Mouse (Mus musculus) ES-E14 (cell line): ENCODE measurements around the gene Csn1s1. TPM values are rescaled to one million over a fixed set of nuclear protein-coding genes. Genes with fewer than 3 reads are reported as not detected.
A peak's percentile ranks its signal among the peaks of the same experiment; 100 is the strongest.

Experiments used
- DNase-seq: peaks from one replicate; pipeline ENCODE4 v3.0.0-alpha.2; 2013; ENCODE audit warnings: low read depth, low spot score
- H3K27ac ChIP-seq: 2 replicates; pipeline ENCODE4 v1.5.1; 2012; ENCODE audit warnings: low read depth, mild to moderate bottlenecking, low read length, moderate library complexity, mixed read lengths; ENCODE audit not compliant: poor library complexity, insufficient read depth, severe bottlenecking
- H3K36me3 ChIP-seq: 2 replicates; pipeline ENCODE4 v1.6.1; 2012; ENCODE audit warnings: mild to moderate bottlenecking, low read length, moderate library complexity, mixed read lengths; ENCODE audit not compliant: control insufficient read depth, poor library complexity, insufficient read depth, severe bottlenecking
- H3K4me1 ChIP-seq, 2 experiments: fragments of 150-350 bp in 1 of 2; sonication (generic) in 1 of 2; 2 replicates each; pipeline ENCODE4 v1.6.1; 2012; ENCODE audit warnings: low read length in 2 of 2, mild to moderate bottlenecking in 1 of 2, mixed read lengths in 1 of 2; ENCODE audit not compliant: control insufficient read depth in 2 of 2, insufficient read depth in 2 of 2, poor library complexity in 1 of 2
- H3K4me3 ChIP-seq, 2 experiments: fragments of 150-350 bp in 1 of 2; sonication (generic) in 1 of 2; 2 replicates each; pipeline ENCODE4 v1.5.1; 2012; ENCODE audit warnings: low read length in 2 of 2, low read depth in 1 of 2, mild to moderate bottlenecking in 1 of 2, mixed read lengths in 1 of 2; ENCODE audit not compliant: insufficient read depth in 1 of 2, poor library complexity in 1 of 2, severe bottlenecking in 1 of 2
- H3K9ac ChIP-seq: 2 replicates; pipeline ENCODE4 v1.6.1; 2012; ENCODE audit warnings: low read depth, mild to moderate bottlenecking, low read length, mixed read lengths; ENCODE audit not compliant: poor library complexity, insufficient read depth, severe bottlenecking
- H3K9me3 ChIP-seq: fragments of 150-350 bp; sonication (generic); 2 replicates; pipeline ENCODE4 v1.6.1; 2012; ENCODE audit warnings: low read depth, mild to moderate bottlenecking, low read length; ENCODE audit not compliant: control insufficient read depth, insufficient read depth
- CHD2 ChIP-seq: IDR thresholded peaks from 2 replicates; pipeline ENCODE4 v1.6.1; 2014; ENCODE audit warnings: mild to moderate bottlenecking, low read depth, low read length, inconsistent platforms
- HCFC1 ChIP-seq: IDR thresholded peaks from 2 replicates; pipeline ENCODE4 v1.6.1; 2012; ENCODE audit warnings: low read length, inconsistent platforms, borderline replicate concordance; ENCODE audit not compliant: insufficient read depth
- MAFK ChIP-seq: IDR thresholded peaks from 2 replicates; pipeline ENCODE4 v1.6.1; 2014; ENCODE audit warnings: mild to moderate bottlenecking, low read depth, low read length, inconsistent platforms; ENCODE audit not compliant: insufficient read depth
- ZC3H11A ChIP-seq: IDR thresholded peaks from 2 replicates; pipeline ENCODE4 v1.6.1; 2012; ENCODE audit warnings: low read depth, mild to moderate bottlenecking, inconsistent platforms, low read length, borderline replicate concordance
- ZNF384 ChIP-seq: IDR thresholded peaks from 2 replicates; pipeline ENCODE4 v1.6.1; 2012; ENCODE audit warnings: low read depth, low read length, inconsistent platforms
- in situ Hi-C, 2 experiments: fragments of 600-800 bp; cut with MboI; formaldehyde crosslinking; loops; one replicate each; pipeline ENCODE4 v1.15.1; 2025; ENCODE audit warnings: low sequenced_read_pairs in 2 of 2, inconsistent platforms in 1 of 2; ENCODE audit not compliant: unreplicated experiment in 2 of 2
- total RNA-seq: library from RNA; depleted of rRNA; stranded (reverse); fragments of 300-350 nt; gene quantifications from 2 replicates; pipeline ENCODE4 v1.2.3, GENCODE M21; 2012; rRNA removed

Gene Csn1s1
- total RNA-seq, result not detected in 2 replicates

GRCm38 (mm10) chr5:87665908-87666307, at the start of gene Csn1s1:
Gene Csn1s1, plus strand, starts transcription at chr5:87666208.
- Histone ChIP-seq H3K27ac (no peak within 1 kb of the TSS), H3K4me1 (no peaks in the 10 kb centered on the region), H3K9me3 (no peaks in the 10 kb centered on the region), H3K4me3 (no peak within 1 kb of the TSS), H3K36me3 (no peaks in the 10 kb centered on the region), H3K9ac (no peak within 1 kb of the TSS)
- DNase-seq, result no peak
- in situ Hi-C loops, result no loop called here
- TF ChIP-seq ZNF384, result no peak
- no peak for TF ChIP-seq MAFK

DNA sequence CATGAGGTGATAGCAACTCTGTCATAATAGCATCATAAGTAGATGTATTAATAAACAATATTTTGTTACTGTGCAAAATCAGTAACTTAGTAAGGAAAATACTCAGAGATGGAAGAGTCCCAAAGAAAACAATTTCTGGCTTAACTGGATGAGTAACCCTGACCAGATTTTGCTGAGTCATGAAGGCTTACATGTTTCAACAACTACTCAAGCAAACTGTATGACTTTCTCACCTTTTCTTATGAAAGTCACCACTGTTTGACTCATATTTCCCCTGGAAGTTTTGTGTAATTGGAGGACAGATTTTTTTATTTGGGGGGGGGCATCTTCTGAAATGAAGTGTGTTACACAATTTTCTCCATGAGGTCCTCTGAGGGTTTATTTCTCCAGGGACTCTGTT, 43.3 kb upstream of the Csn1s1 start:
- peak; percentile 77 for TF ChIP-seq MAFK
- no peak for TF ChIP-seq ZNF384
- TF ChIP-seq ZC3H11A, result no peak
- TF ChIP-seq CHD2, result no peak
- TF ChIP-seq HCFC1, result no peak

GRCm38 (mm10) chr5:87642787-87643186, 23.2 kb upstream of the Csn1s1 start:
- Histone ChIP-seq H3K9ac (no peak overlapping the region), H3K27ac (no peak overlapping the region), H3K36me3 (no peaks in the 10 kb centered on the region), H3K9me3 (no peaks in the 10 kb centered on the region), H3K4me1 (no peaks in the 10 kb centered on the region), H3K4me3 (no peak overlapping the region)
- TF ChIP-seq ZNF384, result no peak
- no peak for TF ChIP-seq MAFK
- TF ChIP-seq HCFC1, result no peak
- no peak for TF ChIP-seq CHD2
- TF ChIP-seq ZC3H11A, result no peak
- in situ Hi-C loops, result loop anchor here in 1 of 2 experiments (10.0 kb wide), 1 partner anchor 172 kb away; no protein-coding TSS in a partner anchor
- no peak for DNase-seq

More for the DNA sequence above, 43.3 kb upstream of the Csn1s1 start:
- H3K9ac ChIP-seq, result no peak overlapping the region
- H3K4me1 ChIP-seq, result no peaks in the 10 kb centered on the region
- H3K4me3 ChIP-seq, result no peak overlapping the region
- DNase-seq, result no peak
- in situ Hi-C loops, result no loop called here
- H3K36me3 ChIP-seq, result no peaks in the 10 kb centered on the region
- H3K9me3 ChIP-seq, result no peaks in the 10 kb centered on the region
- no peak overlapping the region for H3K27ac ChIP-seq

- in situ Hi-C loops, result no loop called here
- DNase-seq, result no peak
- TF ChIP-seq ZNF384 (no peak), CHD2 (no peak), ZC3H11A (no peak), HCFC1 (no peak), MAFK (no peak)
Observed at GRCm38 (mm10) chr5:87699530-87699929, 33.5 kb downstream of the Csn1s1 start, which contains the start of gene Csn2. Gene Csn2, minus strand, starts transcription at chr5:87699630.

GRCm38 (mm10) chr5:87705891-87706290, 39.9 kb downstream of the Csn1s1 start:
- no peak for DNase-seq
- Histone ChIP-seq H3K4me1 (no peaks in the 10 kb centered on the region), H3K4me3 (no peak overlapping the region), H3K9ac (no peak overlapping the region), H3K9me3 (no peaks in the 10 kb centered on the region), H3K27ac (no peak overlapping the region), H3K36me3 (no peaks in the 10 kb centered on the region)
- in situ Hi-C loops, result no loop called here
- no peak for TF ChIP-seq ZC3H11A
- TF ChIP-seq CHD2, result no peak
- no peak for TF ChIP-seq HCFC1
- TF ChIP-seq ZNF384, result no peak
- TF ChIP-seq MAFK, result no peak

More at GRCm38 (mm10) chr5:87699530-87699929, 33.5 kb downstream of the Csn1s1 start, which contains the start of gene Csn2:
- H3K4me3 ChIP-seq, result no peak within 1 kb of the TSS
- H3K27ac ChIP-seq, result no peak within 1 kb of the TSS
- H3K4me1 ChIP-seq, result no peaks in the 10 kb centered on the region
- no peaks in the 10 kb centered on the region for H3K36me3 ChIP-seq
- H3K9ac ChIP-seq, result no peak within 1 kb of the TSS
- H3K9me3 ChIP-seq, result no peaks in the 10 kb centered on the region

Other genes with a start within 250 kb of the Csn1s1 start
- gene Ugt2b38, start 242.0 kb upstream of the Csn1s1 start, total RNA-seq, result not detected in 2 replicates
- gene Ugt2a2, start 183.9 kb upstream of the Csn1s1 start, total RNA-seq, result not detected in 2 replicates
- not detected in 2 replicates for gene Gm43638, start 179.4 kb upstream of the Csn1s1 start, total RNA-seq
- gene Ugt2a1, start 175.3 kb upstream of the Csn1s1 start, total RNA-seq, result not detected in 2 replicates
- not detected in 2 replicates for gene Sult1b1, start 128.0 kb upstream of the Csn1s1 start, total RNA-seq
- gene Sult1d1, start 97.2 kb upstream of the Csn1s1 start, total RNA-seq, result not detected in 2 replicates
- 0.18 TPM in 1 of 2 replicates, not detected in the other for gene Sult1e1, start 74.6 kb upstream of the Csn1s1 start, total RNA-seq
- not detected in 2 replicates for gene Csn2, start 33.4 kb downstream of the Csn1s1 start, total RNA-seq
- gene Csn1s2a, start 108.4 kb downstream of the Csn1s1 start, total RNA-seq, result not detected in 2 replicates
- gene Csn1s2b, start 141.9 kb downstream of the Csn1s1 start, total RNA-seq, result not detected in 2 replicates
- gene Prr27, start 159.5 kb downstream of the Csn1s1 start, total RNA-seq, result not detected in 2 replicates
- gene Odam, start 218.8 kb downstream of the Csn1s1 start, total RNA-seq, result not detected in 2 replicates